Mouse (Mus musculus) stomach, postnatal 0 days (tissue): ENCODE results near the gene Gm49510. TPM values are rescaled to one million over a fixed set of nuclear protein-coding genes. Genes with fewer than 3 reads are reported as not detected.

Source experiments
- ATAC-seq: fragments of 200-750 bp; cut with Nextera tagmentation; 2 replicates; pipeline ENCODE4 v1.8.0; 2017; ENCODE audit not compliant: low FRiP score, low TSS enrichment
- DNase-seq: peaks from one replicate; pipeline ENCODE4 v3.0.0-alpha.2; 2016; ENCODE audit warnings: low spot score
- H3K27ac ChIP-seq: fragments of 300-500 bp; sonication (generic); replicated peaks from 2 replicates; pipeline ENCODE4 v1.5.1; 2014; ENCODE audit warnings: mild to moderate bottlenecking, control low read depth
- H3K27me3 ChIP-seq: fragments of 300-500 bp; sonication (generic); 2 replicates; pipeline ENCODE4 v1.6.1; 2014; ENCODE audit warnings: low read length; ENCODE audit not compliant: control insufficient read depth, insufficient read depth
- H3K36me3 ChIP-seq: fragments of 300-500 bp; sonication (generic); 2 replicates; pipeline ENCODE4 v1.6.1; 2014; ENCODE audit warnings: low read length, mixed read lengths; ENCODE audit not compliant: control insufficient read depth, insufficient read depth
- H3K4me1 ChIP-seq: fragments of 300-500 bp; sonication (generic); replicated peaks from 2 replicates; pipeline ENCODE4 v1.6.1; 2014; ENCODE audit warnings: antibody characterized with exemption; ENCODE audit not compliant: control insufficient read depth, insufficient read depth
- H3K4me2 ChIP-seq: fragments of 300-500 bp; sonication (generic); replicated peaks from 2 replicates; pipeline ENCODE4 v1.6.1; 2014; ENCODE audit warnings: low read depth, mild to moderate bottlenecking, control low read depth, moderate library complexity
- H3K4me3 ChIP-seq: fragments of 300-500 bp; sonication (generic); 2 replicates; pipeline ENCODE4 v1.5.1; 2014; ENCODE audit warnings: low read depth, low read length, control low read depth
- H3K9ac ChIP-seq: fragments of 300-500 bp; sonication (generic); 2 replicates; pipeline ENCODE4 v1.6.1; 2014; ENCODE audit warnings: mild to moderate bottlenecking, low read length, control low read depth, mixed read lengths
- H3K9me3 ChIP-seq: fragments of 300-500 bp; sonication (generic); 2 replicates; pipeline ENCODE4 v1.6.1; 2016; ENCODE audit warnings: low read length; ENCODE audit not compliant: control insufficient read depth
- CTCF ChIP-seq: IDR thresholded peaks from 2 replicates; pipeline ENCODE4 v1.5.1; 2016; ENCODE audit warnings: antibody characterized with exemption, low read depth, mild to moderate bottlenecking, moderate library complexity
- EP300 ChIP-seq: optimal IDR thresholded peaks from 2 replicates; pipeline ENCODE3; 2016; ENCODE audit warnings: antibody characterized with exemption
- WGBS: fragments of 180-500 bp; shearing (Covaris S2); extraction: QIAGEN DNeasy Blood & Tissue Kit; methylation state at CpG from one replicate; pipeline ENCODE4 v1.1.7; 2014; 5-methylcytosine and 5-hydroxymethylcytosine counted together
- polyA plus RNA-seq: library from polyadenylated mRNA; unstranded; fragments of >200 nt; fragmentation: Nextera tagmentation; extraction: Ambion mirVana; gene quantifications from 2 replicates; pipeline ENCODE4 v1.2.1, GENCODE M21; 2015

Gm49510 gene
- polyA plus RNA-seq, 1 experiment from 2014 or later = 0.27 TPM

GRCm38 (mm10) chr15:78919914-78920313 lies 20.4 kb downstream of the Gm49510 start:
- H3K9ac ChIP-seq = no peak overlapping the region
- no peaks in the 10 kb centered on the region for H3K27me3 ChIP-seq
- no peaks in the 10 kb centered on the region for H3K36me3 ChIP-seq
- DNase-seq = no peak
- H3K27ac ChIP-seq = no peak overlapping the region
- H3K4me3 ChIP-seq = no peak overlapping the region
- no peak for ATAC-seq
- H3K4me1 ChIP-seq = 0 out of 2 replicates have a peak, but pooled peaks cover 2% of the 10 kb centered on the region
- no peaks in the 10 kb centered on the region for H3K9me3 ChIP-seq
- WGBS = 57% methylated on average over 12 of the region's 12 CpGs
- TF ChIP-seq CTCF (no peak), EP300 (no peak)
- no peak overlapping the region for H3K4me2 ChIP-seq

GRCm38 (mm10) chr15:78922700-78923099 lies 23.2 kb downstream of the Gm49510 start:
- ATAC-seq (no peak), DNase-seq (no peak)

GRCm38 (mm10) chr15:78923585-78923984 lies 24.1 kb downstream of the Gm49510 start:
- H3K4me1 ChIP-seq = peaks cover 5% of the 10 kb centered on the region; the same call in 1 of the 2 replicates
- no peaks in the 10 kb centered on the region for H3K36me3 ChIP-seq
- no peak for DNase-seq
- no peak for ATAC-seq
- H3K27ac ChIP-seq = no peak overlapping the region
- 63% methylated on average over 6 of the region's 6 CpGs for WGBS
- TF ChIP-seq EP300 = no peak
- TF ChIP-seq CTCF = no peak
- no peaks in the 10 kb centered on the region for H3K9me3 ChIP-seq
- H3K27me3 ChIP-seq = no peaks in the 10 kb centered on the region
- H3K9ac ChIP-seq = no peak overlapping the region
- H3K4me3 ChIP-seq = no peak overlapping the region
- H3K4me2 ChIP-seq = no peak overlapping the region

More at GRCm38 (mm10) chr15:78922700-78923099, 23.2 kb downstream of the Gm49510 start:
- no peak overlapping the region for H3K27ac ChIP-seq
- H3K4me1 ChIP-seq = 0 out of 2 replicates have a peak, but pooled peaks cover 5% of the 10 kb centered on the region
- no peaks in the 10 kb centered on the region for H3K36me3 ChIP-seq
- TF ChIP-seq CTCF (peak; percentile 19; the same call in 1 of the 2 replicates), EP300 (no peak)
- H3K4me2 ChIP-seq = no peak overlapping the region
- H3K9me3 ChIP-seq = no peaks in the 10 kb centered on the region
- no peak overlapping the region for H3K9ac ChIP-seq
- H3K4me3 ChIP-seq = no peak overlapping the region
- H3K27me3 ChIP-seq = no peaks in the 10 kb centered on the region
- 72% methylated on average over 7 of the region's 7 CpGs for WGBS

- H3K4me1 ChIP-seq = peaks cover 5% of the 10 kb centered on the region; the same call in 1 of the 2 replicates
- peaks cover 3% of the 10 kb centered on the region; the same call in 1 of the 2 replicates for H3K36me3 ChIP-seq
- H3K9ac ChIP-seq = no peak overlapping the region
- H3K4me2 ChIP-seq = no peak overlapping the region
- no peaks in the 10 kb centered on the region for H3K9me3 ChIP-seq
- DNase-seq (no peak), ATAC-seq (no peak)
- TF ChIP-seq CTCF (no peak), EP300 (no peak)
- H3K27ac ChIP-seq = peak overlapping the region; percentile 94
- H3K27me3 ChIP-seq = no peaks in the 10 kb centered on the region
- H3K4me3 ChIP-seq = no peak overlapping the region
- 33% methylated on average over 8 of the region's 8 CpGs for WGBS
Observed at GRCm38 (mm10) chr15:78925129-78925528, 25.7 kb downstream of the Gm49510 start.

- peaks cover 5% of the 10 kb centered on the region; the same call in 1 of the 2 replicates for H3K4me1 ChIP-seq
- no peaks in the 10 kb centered on the region for H3K9me3 ChIP-seq
- H3K27me3 ChIP-seq = no peaks in the 10 kb centered on the region
- H3K36me3 ChIP-seq = peaks cover 7% of the 10 kb centered on the region; the same call in 1 of the 2 replicates
- 5% methylated on average over 20 of the region's 20 CpGs for WGBS
- peak within 1 kb of the TSS; percentile 70 for H3K9ac ChIP-seq
- peak within 1 kb of the TSS; percentile 72 for H3K4me2 ChIP-seq
- peak; percentile 48 for TF ChIP-seq EP300
- TF ChIP-seq CTCF = no peak
- DNase-seq (peak; percentile 84), ATAC-seq (peak; percentile 77)
- peak within 1 kb of the TSS; percentile 94 for H3K27ac ChIP-seq
- H3K4me3 ChIP-seq = peak within 1 kb of the TSS; percentile 56
Observed at GRCm38 (mm10) chr15:78926021-78926919, 26.8 kb downstream of the Gm49510 start, which contains the start of gene Lgals1. TSS of gene Lgals1 (plus strand) at chr15:78926725.
